Mouse (Mus musculus) T-cell, adult 2 months (primary cell): ENCODE data around the gene Dgcr6.

Source experiments
- DNase-seq: peaks from one replicate; pipeline ENCODE4 v3.0.0; 2022; ENCODE audit warnings: low spot score

The Dgcr6 gene

DNA sequence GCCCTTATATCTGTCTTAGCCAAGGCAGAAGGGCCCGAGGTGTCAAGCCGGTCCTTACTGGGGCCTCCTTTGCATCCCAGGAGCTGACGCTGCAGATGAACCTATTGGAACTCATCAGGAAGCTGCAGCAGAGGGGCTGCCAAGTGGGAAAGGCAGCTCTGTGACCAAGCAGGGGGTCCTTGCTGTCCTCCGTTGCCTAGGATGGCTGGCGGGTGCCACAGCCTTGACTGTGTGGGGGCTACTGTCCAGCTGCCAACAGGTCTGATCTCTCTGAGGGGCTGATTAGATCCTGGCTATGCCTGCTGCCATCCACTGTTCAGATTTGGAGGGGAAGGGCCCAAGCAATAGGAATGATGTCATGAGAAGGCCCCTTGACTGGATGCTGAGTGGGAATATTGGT, 18.1 kb downstream of the Dgcr6 start:
- no peak for DNase-seq

DNA sequence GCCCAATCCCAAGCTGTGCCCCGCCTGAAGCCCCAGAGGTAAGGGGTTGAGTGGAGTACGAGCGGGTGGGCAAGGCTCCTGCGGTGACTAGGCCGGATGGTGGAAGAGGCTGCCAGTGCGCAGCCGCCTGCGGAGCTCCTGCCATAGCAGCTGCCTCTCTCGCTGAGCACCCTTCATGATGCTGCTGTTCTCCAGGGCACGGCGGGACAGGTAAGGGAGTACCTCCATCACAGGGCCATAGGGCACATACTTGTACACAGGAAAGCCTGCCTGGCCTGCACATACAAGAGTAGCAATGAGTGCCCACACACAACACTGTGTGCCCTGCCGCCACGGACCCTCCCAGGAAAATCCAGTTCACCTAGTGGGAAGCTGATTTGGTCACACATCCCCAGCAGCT, 19.4 kb downstream of the Dgcr6 start:
- no peak for DNase-seq

DNA sequence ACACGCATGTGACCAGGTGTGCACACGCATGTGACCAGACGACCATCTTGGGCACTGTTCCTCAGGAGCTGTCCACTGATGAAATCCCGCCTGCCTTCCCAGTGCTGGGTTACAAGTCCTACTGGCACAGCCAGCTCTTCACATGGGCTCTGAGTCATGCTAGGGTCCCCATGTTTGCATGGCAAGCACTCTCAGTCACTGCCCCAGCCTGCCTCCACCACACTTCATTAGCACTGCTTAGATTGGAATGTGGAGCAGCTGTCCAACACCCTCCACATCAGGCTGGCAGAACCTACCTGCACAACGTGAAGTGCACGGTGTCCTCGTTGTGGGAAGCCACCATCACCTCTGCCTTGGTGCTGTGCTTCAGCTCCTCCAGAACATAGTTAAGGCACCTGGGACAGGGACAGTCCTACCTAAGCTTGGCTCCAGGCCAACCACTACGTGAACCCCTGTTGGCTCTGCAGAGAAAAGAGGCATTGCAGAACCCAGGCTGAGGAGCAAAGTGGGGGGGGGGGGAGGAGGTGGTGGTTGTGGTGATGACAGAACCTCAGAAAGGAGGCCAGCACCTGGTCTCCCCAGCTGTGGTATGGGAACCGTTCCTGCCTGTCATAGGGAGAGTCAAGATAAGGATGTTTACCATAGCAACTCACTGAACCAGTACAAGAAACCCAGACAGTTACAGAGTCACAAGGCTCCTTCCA, 20.8 kb downstream of the Dgcr6 start:
- peak; percentile 39 for DNase-seq

DNA sequence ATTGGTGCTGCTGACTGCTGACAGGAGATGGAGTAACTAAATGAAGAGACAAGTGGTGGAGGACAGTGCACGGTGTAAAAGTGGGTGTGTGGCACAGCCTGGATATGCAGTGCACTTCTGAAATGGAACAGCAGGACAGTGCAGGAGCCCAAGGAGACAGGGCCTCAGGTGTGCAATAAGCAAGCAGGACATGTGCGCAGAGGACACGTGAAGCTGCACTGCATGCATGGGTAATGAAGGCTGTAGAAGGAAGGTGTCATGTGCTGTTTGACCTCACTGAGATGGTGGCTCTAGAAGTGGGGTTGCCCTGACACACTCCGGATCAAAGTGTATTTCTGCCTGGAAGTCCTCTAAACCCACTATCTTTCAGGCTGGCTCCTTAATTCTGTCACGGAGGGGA, 22.0 kb downstream of the Dgcr6 start:
- peak; percentile 21 for DNase-seq

DNA sequence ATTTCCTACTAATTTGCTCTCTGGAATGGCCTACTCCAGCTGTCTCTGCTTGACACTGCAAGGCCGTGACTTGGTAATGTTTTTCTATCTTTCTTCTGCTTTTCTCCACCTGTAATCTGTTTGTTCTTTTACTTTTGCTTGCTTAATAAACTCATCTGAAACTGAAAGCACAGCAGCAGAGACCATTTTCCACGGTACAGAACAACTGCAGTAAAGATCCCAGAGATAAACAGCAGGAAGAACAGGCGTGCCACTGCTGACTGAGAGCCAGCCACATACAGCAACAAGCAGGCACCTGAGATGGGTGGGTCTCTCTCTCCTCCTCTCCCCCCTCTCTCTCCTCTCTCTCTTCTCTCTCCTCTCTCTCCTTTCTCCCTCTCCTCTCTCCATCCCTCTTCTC, 22.5 kb downstream of the Dgcr6 start:
- DNase-seq = peak; percentile 11

DNA sequence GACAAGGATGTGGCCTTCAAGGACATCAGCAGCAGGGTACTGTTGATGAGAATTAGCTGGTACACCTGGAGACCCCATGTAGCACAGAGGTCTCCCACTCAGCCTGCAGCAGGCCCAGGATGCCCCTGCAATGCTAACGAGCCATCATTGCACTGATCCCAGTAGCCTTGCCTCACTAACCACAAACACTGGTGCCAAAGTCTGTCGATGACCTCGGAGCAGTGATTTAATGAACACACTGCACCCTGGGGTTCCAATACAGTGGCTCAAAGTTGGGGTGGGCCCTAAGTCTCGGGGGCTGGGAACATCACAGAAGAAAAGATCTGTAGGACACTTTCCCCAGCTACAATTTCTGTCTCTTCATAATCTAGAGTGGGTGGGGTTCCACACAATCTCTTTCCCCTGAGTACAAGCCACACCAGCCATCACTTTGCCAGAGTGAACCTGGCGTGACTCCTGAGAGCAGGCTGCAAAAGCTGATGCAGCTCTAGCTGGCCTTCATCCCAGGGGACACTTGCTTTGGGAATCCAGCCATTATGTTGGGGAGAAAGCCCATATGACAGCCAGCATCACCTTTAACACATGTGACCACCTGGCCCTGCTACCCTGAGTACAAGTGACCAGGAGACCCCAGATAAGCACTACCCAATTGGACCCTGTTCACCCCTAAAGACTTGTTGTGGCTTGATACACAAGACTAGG, 25.8 kb downstream of the Dgcr6 start:
- no peak for DNase-seq

DNA sequence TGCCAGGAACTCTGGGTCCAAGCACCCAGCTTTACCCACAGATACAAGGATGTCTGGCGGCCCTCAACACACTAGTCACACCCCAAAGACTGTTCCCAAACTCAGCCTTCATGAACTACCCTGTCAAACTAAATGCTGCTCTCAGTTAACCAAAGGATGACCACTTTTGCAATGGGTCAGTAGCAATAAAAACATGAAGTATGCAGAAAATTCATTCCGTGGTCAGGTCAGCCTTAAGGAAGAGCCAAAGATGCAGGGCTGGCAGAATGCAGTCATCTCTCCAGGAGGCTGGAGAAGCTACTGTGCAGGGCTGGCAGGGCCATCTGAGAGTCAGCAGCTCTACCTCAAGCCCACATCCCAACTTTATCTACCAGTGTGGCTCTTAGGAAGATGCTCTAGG, 26.6 kb downstream of the Dgcr6 start:
- DNase-seq = no peak

DNA sequence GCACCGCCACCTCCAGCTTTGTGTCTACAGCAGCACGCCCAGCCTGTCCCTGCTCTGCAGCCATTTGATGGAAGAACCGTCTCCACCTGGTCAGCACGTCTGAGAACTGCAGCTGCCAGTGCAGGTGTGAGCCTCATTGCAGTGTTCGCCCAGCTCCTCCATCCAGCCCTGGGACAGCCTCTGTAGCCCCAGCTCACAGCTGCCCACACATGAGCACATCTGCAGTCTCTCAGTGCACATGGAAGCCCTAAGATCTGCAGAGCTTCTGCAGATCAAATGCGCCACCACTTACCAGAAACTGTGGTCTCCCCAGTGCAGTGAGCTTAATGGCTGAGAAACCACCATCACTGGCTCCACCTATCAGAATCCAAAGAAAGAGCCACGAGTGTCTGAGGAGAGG, 27.5 kb downstream of the Dgcr6 start:
- DNase-seq = no peak

DNA sequence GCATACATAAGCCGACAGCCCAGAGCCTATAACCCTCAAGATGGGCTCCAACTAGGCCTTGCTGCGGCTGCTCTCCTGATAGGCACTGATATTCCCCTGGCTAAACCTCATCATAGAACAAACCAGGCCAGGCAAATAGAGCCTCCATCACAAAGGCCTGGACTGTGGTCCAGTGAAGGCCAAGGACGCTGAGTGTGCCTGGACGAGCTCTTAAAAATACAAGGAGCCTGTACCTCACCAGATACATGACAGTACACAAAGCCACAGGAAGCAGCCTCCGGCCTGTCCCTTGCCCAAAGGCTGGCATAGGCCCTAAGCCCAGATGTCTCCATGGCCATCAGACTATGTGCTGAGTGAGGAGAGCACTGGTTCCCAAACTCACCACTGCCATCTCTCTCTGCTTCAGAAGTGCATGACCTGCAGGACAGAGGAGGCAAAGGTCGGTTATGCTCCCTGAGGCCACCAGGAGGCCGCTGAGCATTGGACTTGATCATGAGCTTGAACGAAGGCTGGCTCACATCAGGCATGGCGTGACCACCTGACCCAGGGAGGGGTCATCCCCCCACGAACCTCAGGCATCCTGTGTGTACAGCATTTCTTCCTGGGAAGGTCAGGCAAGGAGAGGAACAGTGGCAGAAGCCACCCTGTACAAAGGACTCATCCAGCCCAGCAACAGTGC, 28.6 kb downstream of the Dgcr6 start:
- DNase-seq = no peak

DNA sequence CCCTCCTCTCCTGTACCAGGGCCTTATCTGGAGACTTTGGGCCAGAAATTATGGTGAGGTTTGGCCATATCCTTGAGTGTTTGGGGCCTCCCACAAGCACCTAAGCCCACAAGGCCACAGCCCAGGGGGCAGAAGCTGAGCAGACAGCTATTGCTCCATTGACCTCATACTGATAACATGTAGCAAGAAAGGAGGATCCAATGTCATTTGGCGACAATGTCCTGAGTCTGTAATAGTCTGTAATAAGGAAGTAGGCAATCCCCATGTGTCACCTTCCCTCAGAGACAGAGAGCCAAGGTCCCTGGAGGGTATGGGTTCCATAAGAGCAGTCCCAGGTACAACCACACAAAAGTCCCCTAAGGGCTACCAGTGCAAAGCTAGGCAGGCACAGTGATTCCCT, 29.6 kb downstream of the Dgcr6 start:
- DNase-seq = no peak

DNA sequence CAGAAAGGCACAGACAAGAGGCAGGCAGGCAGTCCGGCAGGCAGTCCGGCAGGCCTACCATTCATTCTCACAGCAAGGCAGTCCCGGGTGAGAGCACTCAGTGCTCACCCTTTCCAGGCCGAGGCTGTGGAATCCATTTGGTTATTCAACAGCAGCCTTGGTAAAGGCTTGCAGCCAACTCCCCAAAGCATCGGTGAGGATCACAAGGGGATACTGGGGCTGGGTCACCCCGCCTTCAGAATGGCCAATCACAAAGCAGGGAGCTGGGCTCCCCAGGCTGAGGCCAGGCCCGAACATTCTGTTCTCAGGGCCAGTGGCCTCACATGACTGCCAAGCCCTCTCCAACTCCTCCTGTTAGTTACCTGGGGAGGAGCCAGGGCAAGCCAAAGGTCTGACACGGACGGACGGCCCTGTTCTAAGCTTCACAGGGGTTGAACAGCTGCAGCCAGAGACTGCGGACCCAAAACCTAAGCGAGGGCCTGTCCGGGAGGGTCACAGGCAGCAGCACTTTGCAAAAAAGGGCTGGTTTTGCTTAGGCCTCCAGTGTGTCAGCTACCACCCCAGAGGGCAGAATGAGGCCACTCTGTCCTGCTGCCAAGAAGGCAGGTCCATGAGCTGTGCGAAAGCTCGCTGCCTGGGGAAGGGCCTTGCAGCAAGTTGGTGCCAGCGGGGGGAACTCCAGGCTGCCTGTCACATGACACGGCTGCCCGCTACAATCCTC, 30.7 kb downstream of the Dgcr6 start:
- DNase-seq = no peak

DNA sequence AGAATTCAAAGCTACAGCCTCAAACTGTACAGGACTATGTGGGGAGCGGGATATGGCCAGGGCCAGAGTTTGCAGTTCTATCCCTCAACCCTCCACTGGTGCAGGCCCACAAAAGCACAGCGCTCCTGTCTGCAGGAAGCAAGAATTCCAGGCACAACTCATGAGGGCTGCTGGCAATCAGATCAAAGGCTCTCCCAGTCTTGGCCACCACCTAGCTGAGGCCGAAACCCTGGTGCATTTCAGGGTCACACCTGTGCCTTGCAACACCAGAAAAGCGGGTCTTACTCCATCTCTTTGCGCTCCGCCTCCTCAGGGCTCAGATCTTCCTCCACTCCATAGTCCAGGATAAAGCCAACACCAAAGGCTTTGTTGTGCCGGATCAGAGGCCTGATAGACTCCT, 31.6 kb downstream of the Dgcr6 start:
- no peak for DNase-seq

DNA sequence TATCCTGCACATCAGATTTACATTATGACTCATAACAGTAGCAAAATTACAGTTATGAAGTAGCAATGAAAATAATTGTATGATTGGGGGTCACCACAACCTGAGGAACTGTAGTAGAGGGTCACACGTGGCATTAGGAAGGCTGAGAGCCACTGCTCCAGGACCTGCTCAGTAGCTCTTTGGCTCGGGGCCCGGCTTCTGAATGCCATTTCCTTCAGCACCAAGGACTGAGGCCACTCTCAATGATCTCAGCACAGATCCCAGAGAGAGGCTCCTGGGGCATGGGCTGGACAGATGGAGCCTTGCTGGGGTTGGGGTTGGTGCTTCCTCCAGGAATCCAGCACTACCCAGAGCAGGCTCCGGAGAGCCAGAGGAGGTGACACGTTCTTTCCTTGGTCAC, 34.4 kb downstream of the Dgcr6 start:
- DNase-seq = no peak

DNA sequence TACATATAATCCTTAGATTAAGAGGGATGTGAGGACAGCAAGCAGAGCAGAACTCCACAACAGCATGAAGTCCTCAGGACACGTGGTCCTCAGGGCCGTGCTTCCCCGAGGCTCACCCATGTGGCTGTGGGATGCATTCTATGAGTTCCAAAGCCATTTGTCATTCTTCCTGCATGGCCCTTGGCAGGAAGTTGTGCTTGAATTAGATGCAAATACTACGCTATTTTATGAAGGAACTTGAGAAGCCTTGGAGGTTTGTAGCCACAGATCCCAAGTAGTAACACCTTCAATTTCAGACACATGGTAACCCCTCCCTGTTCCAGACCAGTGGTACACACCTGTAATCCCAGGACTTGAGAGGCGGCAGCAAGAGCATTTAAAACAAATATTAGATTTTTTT, 43.7 kb downstream of the Dgcr6 start:
- no peak for DNase-seq

DNA sequence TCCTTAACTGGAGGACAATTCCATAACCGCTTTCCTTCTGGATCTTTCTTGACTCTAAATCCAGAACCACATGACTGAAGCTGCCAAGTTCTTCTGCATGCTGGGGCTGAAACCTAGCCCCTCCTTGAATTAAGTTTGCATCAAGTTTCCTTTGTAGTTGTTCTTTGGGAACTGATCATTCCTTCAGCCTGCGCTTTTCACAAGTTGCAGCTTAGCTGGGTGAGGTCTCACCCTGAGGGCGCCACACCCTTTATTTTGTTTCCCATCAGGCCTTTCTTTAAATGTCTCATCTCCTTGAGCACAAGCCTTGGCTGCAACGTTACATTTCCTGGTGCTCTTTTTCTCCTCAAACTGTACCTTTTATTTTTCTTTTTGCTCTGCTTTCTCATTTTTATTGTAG, 50.2 kb downstream of the Dgcr6 start:
- DNase-seq = no peak

DNA sequence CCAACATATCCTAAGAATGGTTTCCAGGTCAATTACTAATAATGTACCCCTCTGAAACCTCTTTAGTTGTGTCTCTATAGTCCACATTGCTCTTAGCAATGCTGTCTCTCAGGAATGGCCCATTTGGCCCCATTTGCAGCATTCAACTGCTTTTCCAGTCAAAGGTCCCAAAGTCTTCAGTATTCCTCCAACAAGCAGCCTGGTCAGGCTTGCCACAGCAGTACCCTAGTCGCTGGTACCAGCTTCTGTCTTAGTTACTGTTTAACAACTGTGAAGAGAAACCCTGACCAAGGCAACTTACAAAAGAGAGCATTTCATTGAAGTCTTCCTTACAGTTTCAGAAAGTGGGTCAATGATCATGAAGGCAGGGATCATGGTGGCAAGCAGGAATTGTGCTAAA, 50.7 kb downstream of the Dgcr6 start:
- no peak for DNase-seq

DNA sequence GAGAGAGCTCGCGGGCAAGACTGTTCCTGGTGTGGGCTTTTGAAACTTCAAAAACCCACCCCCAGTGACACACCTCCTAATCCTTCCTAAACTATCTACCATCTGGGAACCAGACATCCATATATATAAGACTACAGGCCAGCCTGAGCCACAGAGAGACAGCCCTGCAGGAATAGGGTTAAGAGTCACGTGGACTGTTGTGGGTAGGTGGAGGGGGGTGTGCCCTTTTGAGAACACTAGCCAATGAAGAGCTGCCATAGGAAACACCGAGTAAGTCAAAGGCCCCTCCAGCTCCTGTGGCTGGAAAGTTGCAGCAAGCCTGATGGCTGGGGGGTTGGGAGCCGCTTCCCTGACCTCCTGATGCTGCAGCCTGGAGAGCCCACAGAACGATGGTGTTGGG, 51.1 kb downstream of the Dgcr6 start:
- DNase-seq = no peak

DNA sequence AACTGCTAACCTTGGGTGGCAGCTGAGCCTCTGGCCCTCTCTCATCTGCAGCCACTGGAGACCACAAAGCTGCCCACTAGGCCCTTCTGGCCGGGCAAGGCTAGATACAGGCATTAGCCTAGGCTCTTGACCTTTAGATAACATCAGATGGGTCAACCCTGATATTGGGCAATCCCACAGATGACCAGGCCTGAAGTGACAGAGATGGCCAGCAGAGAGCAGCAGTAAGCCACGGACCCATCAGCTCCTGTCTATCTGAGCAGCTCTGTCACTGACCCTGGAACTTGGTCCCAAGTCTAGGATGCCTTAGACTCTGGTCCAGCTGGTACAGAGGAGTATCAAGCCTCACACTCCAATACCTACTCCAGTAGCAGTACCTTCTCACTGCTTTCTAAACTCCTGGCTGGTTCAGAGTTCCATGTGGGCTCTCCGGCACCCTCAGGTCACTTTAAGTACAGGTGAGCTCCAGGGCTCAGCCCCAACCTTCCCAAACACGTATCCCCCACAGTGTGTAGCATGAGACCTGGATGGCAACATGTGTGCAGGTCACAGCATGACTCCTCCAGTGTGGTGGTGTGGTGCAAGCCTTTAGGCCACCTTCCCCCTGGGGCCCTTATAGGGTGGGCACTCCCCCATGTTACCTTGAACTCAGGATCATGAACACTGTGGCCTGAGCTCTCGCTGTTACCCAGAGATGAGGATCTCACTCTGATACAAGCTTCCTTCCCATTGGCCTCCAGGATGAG, 55.7 kb downstream of the Dgcr6 start:
- no peak for DNase-seq

DNA sequence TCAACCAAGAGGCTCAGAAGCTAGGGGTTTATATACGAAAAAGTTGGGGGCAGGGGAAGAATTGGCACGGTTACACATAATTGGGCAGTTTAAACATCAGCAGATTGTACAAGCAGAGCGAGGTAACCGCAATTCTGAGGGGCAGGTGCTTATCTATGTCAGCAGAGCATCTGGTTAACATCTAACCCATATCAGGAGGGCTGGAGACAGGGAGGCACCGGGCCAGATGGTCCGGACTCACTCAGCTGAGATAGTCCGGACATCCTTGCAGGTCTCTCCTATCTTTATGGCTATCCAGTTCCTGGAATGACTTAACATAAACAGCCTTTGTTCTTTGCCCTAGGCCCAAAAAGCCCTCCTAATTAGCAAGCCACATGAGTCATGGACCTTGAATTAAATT, 58.4 kb downstream of the Dgcr6 start:
- DNase-seq = no peak

DNA sequence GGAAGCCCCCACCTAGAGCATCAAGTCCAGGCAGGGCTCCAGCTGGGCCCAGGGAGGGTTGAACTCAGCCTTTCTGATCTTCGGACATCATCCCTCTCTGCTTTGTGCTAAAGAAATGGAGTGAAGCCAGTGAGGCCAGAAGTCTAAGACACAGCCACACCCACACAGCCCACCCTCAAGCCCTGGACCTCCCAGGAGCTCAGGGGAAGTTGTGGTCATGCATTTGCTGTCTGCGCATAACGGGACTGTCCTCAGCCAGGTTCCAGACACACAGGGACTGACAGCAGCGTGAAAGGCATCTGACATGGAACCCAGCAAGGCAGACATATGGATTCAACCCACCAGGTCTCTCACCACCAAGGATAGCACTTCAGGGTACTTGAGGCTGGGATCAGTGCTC, 63.8 kb downstream of the Dgcr6 start:
- no peak for DNase-seq

DNA sequence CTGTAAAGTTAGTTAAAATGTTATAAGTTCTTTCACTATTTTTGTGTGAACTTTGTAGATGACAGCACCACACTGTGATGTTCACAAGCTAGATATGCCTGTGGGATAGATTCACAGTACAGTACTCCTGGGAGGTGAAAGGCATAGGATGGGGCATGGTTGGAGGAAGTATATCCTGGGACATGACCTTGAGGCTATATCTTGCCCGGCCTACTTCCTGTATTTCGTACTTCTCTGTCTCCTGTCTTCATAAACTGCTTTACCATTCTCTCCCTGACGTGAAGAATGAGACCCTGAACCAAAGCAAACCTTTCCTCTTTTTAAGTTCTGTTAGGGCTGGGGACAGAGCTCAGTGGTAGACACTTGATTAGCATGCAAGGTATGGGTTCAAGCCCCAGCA, 65.6 kb downstream of the Dgcr6 start:
- no peak for DNase-seq
